Mouse (Mus musculus) urinary bladder, adult 2 months (tissue): ENCODE data around the gene Phf3. TPM values are rescaled to one million over a fixed set of nuclear protein-coding genes. Genes with fewer than 3 reads are reported as not detected.
"Not testable (repeated sequence)": the region's sequence is repeated elsewhere in the genome, so short reads cannot be mapped to it uniquely, and the experiment has no call there.

Experiments used
- DNase-seq: peaks from one replicate; pipeline ENCODE4 v3.0.0; 2022; ENCODE audit warnings: low spot score
- polyA plus RNA-seq: library from polyadenylated mRNA; depleted of rRNA; stranded (reverse); fragments of >200 nt; gene quantifications from 2 replicates; pipeline ENCODE4 v1.2.3, GENCODE M21; 2012; rRNA removed

Gene Phf3
- 29.2 and 37.2 TPM in 2 replicates for polyA plus RNA-seq

- peak; percentile 92 for DNase-seq
Measured at GRCm38 (mm10) chr1:30873541-30874260, at the start of gene Phf3. Gene Phf3, minus strand, starts transcription at chr1:30873921.

GRCm38 (mm10) chr1:30922237-30922636 is 48.5 kb upstream of the Phf3 start:
- no peak for DNase-seq

DNA sequence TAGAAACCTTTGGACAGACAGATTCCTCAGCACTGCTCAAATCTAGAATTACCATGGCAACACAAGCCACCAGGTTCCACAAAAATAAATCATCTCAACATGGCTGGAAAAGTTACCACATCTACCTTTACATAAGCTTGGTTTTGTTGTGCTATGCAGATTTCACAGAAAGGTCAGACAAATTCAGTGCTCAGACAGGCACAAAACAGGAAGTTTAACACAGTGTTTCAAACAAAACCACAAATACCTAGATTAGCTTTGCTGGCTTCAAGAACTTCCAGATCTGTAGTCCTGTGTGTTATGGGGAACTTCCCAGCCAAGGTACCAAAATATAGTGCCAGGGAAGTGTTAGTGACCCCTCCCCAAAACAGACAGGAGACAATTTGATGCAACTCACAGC is 47.5 kb upstream of the Phf3 start:
- DNase-seq = no peak

DNA sequence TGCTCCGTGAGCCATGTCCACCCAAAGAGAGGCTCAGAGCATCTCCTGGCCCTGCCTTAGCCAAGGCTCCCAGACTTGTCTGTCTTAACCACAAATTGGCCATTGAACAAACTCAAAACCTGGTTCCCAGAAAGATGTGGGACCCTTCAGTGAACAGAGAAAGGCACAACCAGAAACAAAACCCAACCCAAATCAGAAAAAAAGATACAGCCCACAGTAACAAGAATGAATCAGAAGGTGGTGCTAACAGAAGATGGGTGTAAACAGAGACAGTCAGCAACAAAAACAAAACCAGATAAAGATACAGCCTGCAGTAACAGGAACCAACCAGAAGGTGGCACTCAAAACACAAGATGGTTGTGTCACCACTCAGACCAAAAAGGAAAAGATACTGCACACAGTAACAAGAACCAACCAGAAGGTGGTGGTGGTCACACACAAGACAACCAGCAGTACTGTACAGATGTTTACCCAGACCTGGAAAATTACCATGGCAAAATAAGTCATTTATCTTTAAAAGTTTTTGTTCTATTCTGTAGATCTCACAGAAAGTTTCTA is 47.0 kb upstream of the Phf3 start:
- DNase-seq = no peak

DNA sequence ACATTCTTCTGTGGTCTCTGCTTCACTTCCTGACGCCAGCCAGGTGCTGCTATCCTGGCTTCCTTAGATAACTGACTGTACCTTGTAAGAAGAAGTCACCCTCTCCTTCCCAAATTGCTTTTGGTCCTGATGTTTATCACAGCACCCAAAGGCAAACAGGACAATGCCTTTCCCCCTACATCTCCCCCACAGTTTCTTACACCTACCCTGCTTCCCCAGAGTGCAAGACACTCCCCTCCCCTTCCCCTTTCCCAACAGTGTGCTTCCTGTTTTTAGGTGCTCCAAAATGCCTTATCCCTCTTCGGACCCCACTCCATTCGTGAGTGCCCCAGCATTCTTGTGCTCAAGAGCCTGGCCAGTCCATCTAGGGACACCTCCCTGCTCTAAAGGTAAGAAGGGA is 36.5 kb upstream of the Phf3 start:
- DNase-seq = no peak

DNA sequence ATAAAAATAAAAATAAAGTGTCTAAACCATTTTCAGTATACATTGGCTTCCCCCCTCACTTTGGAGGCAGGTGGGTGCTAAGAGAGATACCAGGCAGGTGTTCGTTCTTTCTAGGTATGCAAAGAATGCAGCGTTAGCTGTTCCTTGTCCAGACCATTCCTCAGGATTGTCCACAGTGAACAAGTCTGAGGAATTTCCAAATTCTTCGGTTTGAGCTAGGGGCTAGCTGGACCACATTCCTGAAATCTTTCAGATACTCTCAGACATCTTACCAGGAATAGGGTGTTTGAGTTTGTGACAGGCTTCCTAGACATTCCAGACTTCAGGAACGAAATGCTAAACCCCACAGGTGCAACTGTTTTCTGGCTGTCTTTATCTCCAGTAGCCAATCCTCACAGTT is 35.1 kb upstream of the Phf3 start:
- DNase-seq = no peak

- DNase-seq = no peak
Measured at GRCm38 (mm10) chr1:30903480-30904218, 29.9 kb upstream of the Phf3 start.

GRCm38 (mm10) chr1:30898691-30899090 is 25.0 kb upstream of the Phf3 start:
- no peak for DNase-seq

- DNase-seq = not testable (repeated sequence)
Measured at GRCm38 (mm10) chr1:30895366-30895765, 21.6 kb upstream of the Phf3 start.

- DNase-seq = not testable (repeated sequence)
Measured at GRCm38 (mm10) chr1:30883806-30884205, 10.1 kb upstream of the Phf3 start.

GRCm38 (mm10) chr1:30875746-30876145 is 2.0 kb upstream of the Phf3 start:
- DNase-seq = no peak

DNA sequence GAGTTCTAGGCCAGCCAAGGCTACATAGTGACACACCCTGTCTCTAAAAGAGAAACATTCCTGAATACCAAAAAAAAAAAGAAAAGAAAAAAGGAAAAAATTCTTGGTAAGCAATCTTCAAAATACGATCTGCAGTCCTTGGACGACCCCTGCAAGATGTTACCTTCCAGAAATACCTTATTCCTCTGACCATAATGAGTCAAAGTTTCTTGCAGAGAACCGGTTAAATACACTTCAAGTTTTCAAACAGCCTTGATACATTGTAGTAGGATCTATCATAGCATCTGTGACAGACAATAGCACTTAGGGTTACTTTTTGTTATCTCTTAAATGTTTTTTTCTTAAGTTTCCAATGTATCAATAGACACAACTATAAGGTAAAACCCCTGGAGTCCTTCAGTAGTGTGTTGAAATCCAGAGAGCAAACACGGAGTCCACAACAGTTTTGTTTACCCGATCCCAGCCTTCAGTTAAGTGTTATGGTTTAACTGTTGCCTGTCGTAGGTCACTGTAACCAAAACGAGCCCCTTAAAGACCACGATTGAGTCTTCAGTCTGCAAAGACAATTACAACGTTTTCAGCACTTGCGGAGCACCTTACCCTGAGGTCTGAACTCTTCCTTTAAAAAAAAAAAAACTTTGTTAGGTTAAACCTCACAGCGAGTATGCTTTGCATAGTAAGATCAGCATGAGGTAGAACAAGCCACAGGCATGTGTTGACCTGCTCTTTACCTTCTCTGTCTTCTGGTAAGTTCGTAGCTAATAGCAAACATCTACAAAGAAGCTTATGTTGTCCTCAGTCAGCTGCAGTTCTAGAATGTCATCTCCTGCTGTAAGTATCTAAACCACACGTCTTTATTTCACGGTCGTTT is 775 bp upstream of the Phf3 start:
- no peak for DNase-seq

DNA sequence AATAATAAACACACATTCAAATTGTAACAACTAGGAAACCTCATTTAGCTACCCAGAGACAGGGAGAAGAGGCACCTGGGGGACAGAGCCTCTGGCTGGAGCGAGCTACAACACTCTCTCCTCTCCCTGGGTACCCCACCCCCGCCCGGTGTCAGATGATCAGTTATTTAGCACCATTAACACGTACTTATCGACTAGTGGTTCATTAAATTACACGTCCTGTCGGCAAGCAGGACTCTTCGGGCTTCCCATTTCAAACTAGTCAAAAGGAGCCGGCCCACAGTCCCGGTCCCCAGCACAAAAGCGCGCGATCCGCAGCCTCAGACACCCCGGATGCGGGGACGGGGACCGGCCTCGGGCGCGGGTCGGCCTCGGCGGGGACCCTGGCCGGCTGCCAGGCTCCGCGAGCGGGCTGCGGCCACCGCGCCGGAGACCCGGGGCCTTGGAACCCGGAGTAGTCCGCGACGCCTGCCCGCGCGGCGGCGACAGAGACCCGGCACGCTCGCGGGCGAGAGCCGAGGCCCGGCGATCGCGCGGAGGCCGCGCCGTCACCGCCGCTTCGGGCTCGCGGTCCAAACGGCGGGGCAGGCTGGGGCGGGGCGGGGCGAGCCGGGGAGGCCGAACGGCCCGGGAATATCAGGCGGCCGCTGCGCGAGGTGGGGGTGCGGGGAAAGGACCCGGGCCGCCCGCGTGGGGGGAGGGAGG is 733 bp downstream of the Phf3 start:
- DNase-seq = no peak

GRCm38 (mm10) chr1:30867786-30868185 is 5.9 kb downstream of the Phf3 start:
- DNase-seq = no peak

GRCm38 (mm10) chr1:30852518-30852917 is 21.2 kb downstream of the Phf3 start:
- DNase-seq = no peak

GRCm38 (mm10) chr1:30851920-30852319 is 21.8 kb downstream of the Phf3 start:
- DNase-seq = no peak

- DNase-seq = no peak
Measured at GRCm38 (mm10) chr1:30850906-30851305, 22.8 kb downstream of the Phf3 start.

GRCm38 (mm10) chr1:30849955-30850354 is 23.8 kb downstream of the Phf3 start:
- DNase-seq = no peak

DNA sequence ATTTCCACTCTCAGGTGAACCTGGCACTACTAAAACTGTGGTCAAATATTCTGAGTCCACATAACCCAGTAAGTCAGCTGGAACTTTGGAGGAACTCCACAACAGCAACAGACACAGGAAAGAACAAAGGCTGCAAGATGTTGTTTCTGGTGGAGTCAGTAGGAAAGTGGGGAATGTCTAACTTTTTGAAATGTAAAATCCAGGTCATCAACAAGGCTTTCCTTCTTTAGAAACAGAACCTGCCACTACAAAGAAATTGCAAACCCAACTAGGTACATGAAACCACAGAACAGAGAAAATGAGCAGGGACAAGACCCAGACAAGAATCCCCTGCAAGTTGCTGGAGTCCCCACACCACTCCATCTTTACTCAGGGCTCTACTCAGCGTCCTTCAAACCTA is 26.0 kb downstream of the Phf3 start:
- no peak for DNase-seq

- no peak for DNase-seq
Measured at GRCm38 (mm10) chr1:30839662-30840061, 34.1 kb downstream of the Phf3 start.

GRCm38 (mm10) chr1:30835512-30835911 is 38.2 kb downstream of the Phf3 start:
- DNase-seq = no peak
